Mouse (Mus musculus): ENCODE results near the gene Rexo5.

The Rexo5 gene

GRCm38 (mm10) chr7:119892742-119893141 is 98.9 kb downstream of the Rexo5 start:
- no peak for DNase-seq (ENCODE audit: low spot score)

GRCm38 (mm10) chr7:119894818-119895544 is 101.2 kb downstream of the Rexo5 start:
- no peak for DNase-seq (ENCODE audit: low spot score)

- DNase-seq (ENCODE audit: low spot score) = peak; percentile 97
These were observed 102.1 kb downstream of the Rexo5 start, which contains the start of the genes Lyrm1 and Dcun1d3 for GRCm38 (mm10) chr7:119895639-119896512. Lyrm1 (plus strand) TSS chr7:119895861. Dcun1d3 (minus strand) TSS chr7:119896298.

- DNase-seq (ENCODE audit: low spot score) = peak; percentile 12
These were observed 103.8 kb downstream of the Rexo5 start for GRCm38 (mm10) chr7:119897521-119898109.

- DNase-seq (ENCODE audit: low spot score) = no peak
These were observed 104.5 kb downstream of the Rexo5 start for GRCm38 (mm10) chr7:119898247-119898856.
